Mouse (Mus musculus) MEL (cell line): ENCODE measurements around the gene Pabpc6. TPM values are rescaled to one million over a fixed set of nuclear protein-coding genes. Genes with fewer than 3 reads are reported as not detected.

Source experiments
- DNase-seq: peaks from one replicate; pipeline ENCODE4 v3.0.0; 2011; ENCODE audit warnings: low read depth, low spot score
- H3K27ac ChIP-seq: 2 replicates; pipeline ENCODE4 v1.5.1; 2012; ENCODE audit warnings: low read depth, mild to moderate bottlenecking, control low read depth, low read length, moderate library complexity; ENCODE audit not compliant: control insufficient read depth
- H3K27me3 ChIP-seq, 2 experiments: fragments of 150-350 bp in 1 of 2; sonication (generic) in 1 of 2; 2 replicates each; pipeline ENCODE4 v1.6.1; 2012; ENCODE audit warnings: low read length in 2 of 2, mild to moderate bottlenecking in 2 of 2, improper control_type of control experiment in 1 of 2, moderate library complexity in 1 of 2; ENCODE audit not compliant: insufficient read depth in 2 of 2, control insufficient read depth in 1 of 2
- H3K36me3 ChIP-seq, 2 experiments: 2 replicates each; pipeline ENCODE4 v1.6.1; 2012 to 2014; ENCODE audit warnings: low read length in 2 of 2, improper control_type of control experiment in 1 of 2, inconsistent platforms in 1 of 2, mild to moderate bottlenecking in 1 of 2; ENCODE audit not compliant: insufficient read depth in 2 of 2, control insufficient read depth in 1 of 2
- H3K4me1 ChIP-seq, 2 experiments: fragments of 150-350 bp in 1 of 2; sonication (generic) in 1 of 2; 2 replicates each; pipeline ENCODE4 v1.6.1; 2012; ENCODE audit warnings: low read length in 2 of 2, improper control_type of control experiment in 1 of 2, mild to moderate bottlenecking in 1 of 2; ENCODE audit not compliant: insufficient read depth in 2 of 2, control insufficient read depth in 1 of 2
- H3K4me3 ChIP-seq, 2 experiments: fragments of 150-350 bp in 1 of 2; sonication (generic) in 1 of 2; 2 replicates each; pipeline ENCODE4 v1.5.1; 2012; ENCODE audit warnings: low read depth in 2 of 2, low read length in 2 of 2, mild to moderate bottlenecking in 2 of 2, moderate library complexity in 2 of 2, control low read depth in 1 of 2, improper control_type of control experiment in 1 of 2; ENCODE audit not compliant: control insufficient read depth in 1 of 2, insufficient read depth in 1 of 2
- H3K79me2 ChIP-seq: 2 replicates; pipeline ENCODE4 v1.6.1; 2012; ENCODE audit warnings: mild to moderate bottlenecking, low read length, moderate library complexity; ENCODE audit not compliant: control insufficient read depth, poor library complexity, insufficient read depth
- H3K9ac ChIP-seq: 2 replicates; pipeline ENCODE4 v1.6.1; 2012; ENCODE audit warnings: low read depth, mild to moderate bottlenecking, control low read depth, low read length, moderate library complexity; ENCODE audit not compliant: control insufficient read depth, poor library complexity, severe bottlenecking
- H3K9me3 ChIP-seq: fragments of 150-350 bp; sonication (generic); replicated peaks from 2 replicates; pipeline ENCODE4 v1.6.1; 2012; ENCODE audit warnings: mild to moderate bottlenecking, low read length, improper control_type of control experiment, moderate library complexity; ENCODE audit not compliant: insufficient read depth
- CHD1 ChIP-seq: IDR thresholded peaks from 2 replicates; pipeline ENCODE4 v1.6.1; 2012; ENCODE audit warnings: low read depth, mild to moderate bottlenecking, inconsistent platforms, low read length, improper control_type of control experiment
- CHD2 ChIP-seq: IDR thresholded peaks from 2 replicates; pipeline ENCODE4 v1.6.1; 2011; ENCODE audit warnings: low read length, improper control_type of control experiment
- E2F4 ChIP-seq: IDR thresholded peaks from 2 replicates; pipeline ENCODE4 v1.6.1; 2011; ENCODE audit warnings: low read depth, low read length, improper control_type of control experiment, borderline replicate concordance
- ELF1 ChIP-seq: IDR thresholded peaks from 2 replicates; pipeline ENCODE4 v1.6.1; 2014; ENCODE audit warnings: low read depth, mild to moderate bottlenecking, inconsistent platforms, low read length, improper control_type of control experiment, moderate library complexity
- ETS1 ChIP-seq: IDR thresholded peaks from 2 replicates; pipeline ENCODE4 v1.6.1; 2012; ENCODE audit warnings: low read depth, mild to moderate bottlenecking, inconsistent platforms, low read length, improper control_type of control experiment, moderate library complexity
- GABPA ChIP-seq: IDR thresholded peaks from 2 replicates; pipeline ENCODE4 v1.6.1; 2012; ENCODE audit warnings: low read depth, mild to moderate bottlenecking, inconsistent platforms, low read length, improper control_type of control experiment, moderate library complexity
- HCFC1 ChIP-seq: IDR thresholded peaks from 2 replicates; pipeline ENCODE4 v1.6.1; 2012; ENCODE audit warnings: low read depth, mild to moderate bottlenecking, inconsistent platforms, low read length, improper control_type of control experiment, moderate library complexity
- JUND ChIP-seq: IDR thresholded peaks from 2 replicates; pipeline ENCODE4 v1.6.1; 2011; ENCODE audit warnings: low read depth, mild to moderate bottlenecking, improper control_type of control experiment, low read length
- MAX ChIP-seq: IDR thresholded peaks from 2 replicates; pipeline ENCODE4 v1.6.1; 2011; ENCODE audit warnings: low read length, improper control_type of control experiment
- MXI1 ChIP-seq: IDR thresholded peaks from 2 replicates; pipeline ENCODE4 v1.6.1; 2011; ENCODE audit warnings: mild to moderate bottlenecking, low read depth, low read length, improper control_type of control experiment
- MYC ChIP-seq: IDR thresholded peaks from 2 replicates; pipeline ENCODE4 v1.6.1; 2011; ENCODE audit warnings: low read depth, mild to moderate bottlenecking, low read length, improper control_type of control experiment, moderate library complexity
- POLR2A ChIP-seq, 2 experiments: IDR thresholded peaks; 2 replicates each; pipeline ENCODE4 v1.6.1; 2011 to 2012; ENCODE audit warnings: low read length in 2 of 2, mild to moderate bottlenecking in 2 of 2, control low read depth in 1 of 2, improper control_type of control experiment in 1 of 2, low read depth in 1 of 2, moderate library complexity in 1 of 2; ENCODE audit not compliant: control insufficient read depth in 1 of 2, insufficient read depth in 1 of 2, poor library complexity in 1 of 2
- POLR2AphosphoS2 ChIP-seq: IDR thresholded peaks from 2 replicates; pipeline ENCODE4 v1.6.1; 2011; ENCODE audit warnings: low read length, improper control_type of control experiment
- POLR2AphosphoS5 ChIP-seq: IDR thresholded peaks from 2 replicates; pipeline ENCODE4 v1.6.1; 2012; ENCODE audit warnings: low read depth, borderline replicate concordance, mild to moderate bottlenecking, inconsistent platforms, low read length, moderate library complexity, mixed read lengths
- RAD21 ChIP-seq: IDR thresholded peaks from 2 replicates; pipeline ENCODE4 v1.6.1; 2011; ENCODE audit warnings: mild to moderate bottlenecking, low read depth, low read length, improper control_type of control experiment
- RCOR1 ChIP-seq: IDR thresholded peaks from 2 replicates; pipeline ENCODE4 v1.6.1; 2012; ENCODE audit warnings: low read depth, mild to moderate bottlenecking, inconsistent platforms, low read length, improper control_type of control experiment
- SIN3A ChIP-seq: IDR thresholded peaks from 2 replicates; pipeline ENCODE4 v1.6.1; 2012; ENCODE audit warnings: low read length, improper control_type of control experiment, inconsistent platforms
- TAL1 ChIP-seq: IDR thresholded peaks from 2 replicates; pipeline ENCODE4 v1.6.1; 2012; ENCODE audit warnings: mild to moderate bottlenecking, inconsistent platforms, low read length, moderate library complexity, mixed read lengths
- TBP ChIP-seq: IDR thresholded peaks from 2 replicates; pipeline ENCODE4 v1.8.0; 2011; ENCODE audit warnings: low read depth, low read length, improper control_type of control experiment
- USF1 ChIP-seq: IDR thresholded peaks from 2 replicates; pipeline ENCODE4 v1.6.1; 2014; ENCODE audit warnings: low read depth, mild to moderate bottlenecking, inconsistent platforms, low read length, improper control_type of control experiment, moderate library complexity
- ZMIZ1 ChIP-seq: IDR thresholded peaks from 2 replicates; pipeline ENCODE4 v1.6.1; 2012; ENCODE audit warnings: low read depth, mild to moderate bottlenecking, inconsistent platforms, low read length, improper control_type of control experiment, moderate library complexity
- ZNF384 ChIP-seq: IDR thresholded peaks from 2 replicates; pipeline ENCODE4 v1.6.1; 2012; ENCODE audit warnings: low read depth, mild to moderate bottlenecking, inconsistent platforms, low read length, improper control_type of control experiment
- polyA plus RNA-seq, 2 experiments: library from polyadenylated mRNA; stranded (reverse) in 1 of 2; unstranded in 1 of 2; fragments of >175 nt in 1 of 2; fragments of >200 nt in 1 of 2; gene quantifications; 2 replicates each; pipeline versions ENCODE4 v1.2.1 to v1.2.4; 2012; ENCODE audit warnings: low replicate concordance in 2 of 2, low read depth in 1 of 2; ENCODE audit not compliant: insufficient read length in 2 of 2, insufficient read depth in 1 of 2, missing spikeins in 1 of 2
- total RNA-seq: library from RNA; depleted of rRNA; stranded (reverse); fragments of 300-350 nt; gene quantifications from 2 replicates; pipeline ENCODE4 v1.2.3, GENCODE M21; 2012

Pabpc6 gene
- total and polyA plus RNA-seq, 3 experiments = not detected

- Histone ChIP-seq H3K27ac (no peak overlapping the region), H3K4me1 (no peaks in the 10 kb centered on the region), H3K4me3 (no peak overlapping the region), H3K9ac (no peak overlapping the region), H3K36me3 (no peaks in the 10 kb centered on the region), H3K79me2 (no peaks in the 10 kb centered on the region), H3K27me3 (no peaks in the 10 kb centered on the region), H3K9me3 (no peaks in the 10 kb centered on the region)
- no peak for TF ChIP-seq ZNF384
- no peak for TF ChIP-seq CHD2
- TF ChIP-seq RCOR1 = no peak
- no peak for TF ChIP-seq ZMIZ1
- no peak for TF ChIP-seq TBP
- TF ChIP-seq MYC = no peak
- TF ChIP-seq E2F4 = no peak
- TF ChIP-seq JUND = no peak
- no peak for TF ChIP-seq POLR2AphosphoS5
- TF ChIP-seq MXI1 = no peak
- no peak for TF ChIP-seq SIN3A
- no peak for DNase-seq
Observed at GRCm38 (mm10) chr17:9708888-9709287, 39.4 kb upstream of the Pabpc6 start.

- Histone ChIP-seq H3K4me3 (no peak overlapping the region), H3K9ac (no peak overlapping the region), H3K79me2 (no peaks in the 10 kb centered on the region), H3K27ac (no peak overlapping the region), H3K36me3 (no peaks in the 10 kb centered on the region), H3K4me1 (no peaks in the 10 kb centered on the region), H3K27me3 (no peaks in the 10 kb centered on the region), H3K9me3 (no peaks in the 10 kb centered on the region)
- DNase-seq = no peak
- TF ChIP-seq POLR2AphosphoS2 = no peak
- no peak for TF ChIP-seq TBP
- TF ChIP-seq ZMIZ1 = no peak
- no peak for TF ChIP-seq RAD21
- no peak for TF ChIP-seq ZNF384
- TF ChIP-seq ELF1 = no peak
- no peak for TF ChIP-seq SIN3A
- no peak for TF ChIP-seq TAL1
- TF ChIP-seq CHD1 = no peak
- TF ChIP-seq HCFC1 = no peak
- no peak for TF ChIP-seq USF1
- TF ChIP-seq GABPA = no peak
- TF ChIP-seq CHD2 = no peak
- no peak for TF ChIP-seq POLR2A (IDR thresholded peaks at IDR 0.05; ENCODE audit: control insufficient read depth in 1 of 2, insufficient read depth in 1 of 2, low read depth in 1 of 2, low read length in 2 of 2, poor library complexity in 1 of 2)
- TF ChIP-seq MYC = no peak
- TF ChIP-seq MXI1 = no peak
- no peak for TF ChIP-seq MAX
- no peak for TF ChIP-seq RCOR1
- no peak for TF ChIP-seq ETS1
Observed at GRCm38 (mm10) chr17:9707356-9707755, 37.8 kb upstream of the Pabpc6 start.
